15 mouse cellular contexts compared by ENCODE assay signal in the genomic region with DNA sequence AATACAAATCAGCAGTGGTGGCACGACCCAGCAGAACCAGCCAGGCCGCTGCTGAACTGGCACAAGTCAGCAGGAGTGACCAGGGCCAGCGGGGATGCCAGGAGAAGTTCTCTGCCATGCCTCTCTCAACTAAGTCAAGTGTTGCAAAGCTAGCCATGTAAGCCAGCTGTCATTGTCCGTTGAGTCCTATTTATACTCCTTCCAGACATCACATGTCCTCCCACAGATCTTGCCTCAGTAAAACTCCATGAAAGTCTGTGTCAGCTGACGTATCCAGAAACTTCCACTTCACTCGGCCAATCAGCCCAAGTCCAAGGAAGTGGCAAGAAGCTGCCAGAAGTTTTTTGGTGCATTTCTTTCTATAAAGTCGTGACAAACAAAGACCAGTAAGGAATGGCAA.
"Had no signal": no experiment of that assay in that cellular context is flagged by ENCODE, and none has a peak within 500 bp of the region (broad histone marks: within the 10 kb centered on the region; RNA-seq: fewer than 3 reads in every experiment).

No protein-coding gene starts in this region.

- H3K27me3 ChIP-seq: liver, embryonic 12.5 days; midbrain, embryonic 12.5 days; neural tube, embryonic 12.5 days had no signal

- H3K36me3 ChIP-seq: liver, embryonic 12.5 days; midbrain, embryonic 10.5 days; midbrain, embryonic 12.5 days; neural tube, embryonic 12.5 days had no signal

- DNase-seq: lung, adult 18-20 months; lung, embryonic 14.5 days; lung, postnatal 10 days; lung, postnatal 4 days; midbrain, embryonic 14.5 days; right cerebral cortex, postnatal 14 days; spleen, adult 18-20 months; thymus, adult 18-20 months; thymus, postnatal 14 days; thymus, postnatal 36 days had no signal

- H3K4me2 ChIP-seq: liver, embryonic 12.5 days; lung, embryonic 14.5 days; midbrain, embryonic 12.5 days; neural tube, embryonic 12.5 days had no signal

- H3K27ac ChIP-seq: liver, embryonic 12.5 days; liver, embryonic 14.5 days; midbrain, embryonic 10.5 days; midbrain, embryonic 12.5 days; neural tube, embryonic 12.5 days had no signal

- H3K4me1 ChIP-seq: liver, embryonic 12.5 days; midbrain, embryonic 10.5 days; midbrain, embryonic 12.5 days; neural tube, embryonic 12.5 days had no signal

- H3K4me3 ChIP-seq: liver, embryonic 12.5 days; midbrain, embryonic 10.5 days; midbrain, embryonic 12.5 days; neural tube, embryonic 12.5 days had no signal

- H3K9me3 ChIP-seq: liver, embryonic 12.5 days; midbrain, embryonic 10.5 days; midbrain, embryonic 12.5 days; neural tube, embryonic 12.5 days had no signal
